Mouse (Mus musculus) neural tube, embryonic 13.5 days (tissue): ENCODE measurements around the gene Sac3d1. TPM values are rescaled to one million over a fixed set of nuclear protein-coding genes. Genes with fewer than 3 reads are reported as not detected.

ENCODE experiments used
- ATAC-seq: fragments of 200-750 bp; cut with Nextera tagmentation; 2 replicates; pipeline ENCODE4 v1.8.0; 2017; ENCODE audit warnings: low read depth, mild to moderate bottlenecking, moderate TSS enrichment, moderate library complexity
- H3K27ac ChIP-seq: fragments of 300-500 bp; sonication (generic); replicated peaks from 2 replicates; pipeline ENCODE4 v1.5.1; 2015; ENCODE audit warnings: moderate library complexity, mild to moderate bottlenecking, inconsistent platforms
- H3K27me3 ChIP-seq: fragments of 300-500 bp; sonication (generic); 2 replicates; pipeline ENCODE4 v1.6.1; 2015; ENCODE audit warnings: mild to moderate bottlenecking, inconsistent platforms
- H3K36me3 ChIP-seq: fragments of 300-500 bp; sonication (generic); 2 replicates; pipeline ENCODE4 v1.6.1; 2015; ENCODE audit warnings: mild to moderate bottlenecking, inconsistent platforms
- H3K4me1 ChIP-seq: fragments of 300-500 bp; sonication (generic); replicated peaks from 2 replicates; pipeline ENCODE4 v1.6.1; 2015; ENCODE audit warnings: inconsistent platforms
- H3K4me2 ChIP-seq: fragments of 300-500 bp; sonication (generic); 2 replicates; pipeline ENCODE4 v1.6.1; 2015; ENCODE audit warnings: inconsistent platforms, mild to moderate bottlenecking, moderate library complexity
- H3K4me3 ChIP-seq: fragments of 300-500 bp; sonication (generic); 2 replicates; pipeline ENCODE4 v1.5.1; 2015; ENCODE audit warnings: mild to moderate bottlenecking, inconsistent platforms
- H3K9ac ChIP-seq: fragments of 300-500 bp; sonication (generic); 2 replicates; pipeline ENCODE4 v1.6.1; 2015; ENCODE audit warnings: moderate library complexity, mild to moderate bottlenecking, inconsistent platforms
- H3K9me3 ChIP-seq: fragments of 300-500 bp; sonication (generic); 2 replicates; pipeline ENCODE4 v1.6.1; 2016; ENCODE audit warnings: inconsistent platforms
- WGBS: fragments of 180-500 bp; shearing (Covaris S2); methylation state at CpG from one replicate; pipeline ENCODE4 v1.1.7; 2015; 5-methylcytosine and 5-hydroxymethylcytosine counted together
- polyA plus RNA-seq: library from polyadenylated mRNA; unstranded; fragments of >200 nt; fragmentation: Nextera tagmentation; extraction: Ambion mirVana; gene quantifications from 2 replicates; pipeline ENCODE4 v1.2.1, GENCODE M21; 2015

The Sac3d1 gene
- polyA plus RNA-seq, 1 experiment from 2014 or later, result 46.9 TPM

DNA sequence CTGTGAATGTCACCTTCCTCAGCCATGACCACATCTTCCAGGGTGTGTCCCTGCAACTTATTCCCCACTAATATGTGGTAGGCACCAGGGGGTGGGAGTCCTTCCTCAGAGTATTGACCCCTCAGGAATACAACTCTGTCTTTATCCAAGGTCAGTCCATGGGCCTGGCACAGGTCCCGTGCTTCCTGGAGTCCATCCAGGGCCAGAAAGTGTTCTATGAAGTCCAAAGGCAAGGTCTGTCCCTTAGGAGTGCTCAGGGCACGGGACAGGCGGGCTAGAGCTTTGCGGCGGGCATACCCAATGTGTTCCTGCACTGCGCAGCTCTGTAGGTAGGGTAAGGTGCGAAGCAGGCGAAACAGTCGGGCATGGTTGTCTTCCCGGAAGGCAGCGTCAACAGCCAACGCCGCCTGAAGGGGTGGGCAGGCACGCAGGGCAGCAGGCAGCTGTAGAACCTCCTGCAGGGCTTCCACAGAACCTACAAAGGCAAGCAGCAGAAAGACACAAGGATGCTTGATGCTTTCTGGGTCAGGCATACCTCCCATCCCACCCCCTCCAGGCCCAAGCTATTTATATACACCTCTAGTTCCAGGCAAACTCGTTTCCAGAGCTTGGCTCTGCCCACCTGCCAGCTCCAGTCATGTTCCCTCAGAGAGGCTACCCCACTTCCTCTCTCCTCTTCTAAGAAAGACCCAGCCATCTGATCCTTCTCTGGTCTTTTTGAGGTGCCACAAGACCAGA lies 2.2 kb downstream of the Sac3d1 start:
- ATAC-seq, result no peak
- Histone ChIP-seq H3K27me3 (no peaks in the 10 kb centered on the region), H3K4me3 (peak overlapping the region; percentile 84), H3K4me2 (peak overlapping the region; percentile 85), H3K9me3 (no peaks in the 10 kb centered on the region), H3K27ac (no peak overlapping the region), H3K9ac (peak overlapping the region; percentile 90), H3K36me3 (peaks cover 47% of the 10 kb centered on the region), H3K4me1 (peaks cover 28% of the 10 kb centered on the region)
- WGBS, result 94% methylated on average over 15 of the region's 15 CpGs

DNA sequence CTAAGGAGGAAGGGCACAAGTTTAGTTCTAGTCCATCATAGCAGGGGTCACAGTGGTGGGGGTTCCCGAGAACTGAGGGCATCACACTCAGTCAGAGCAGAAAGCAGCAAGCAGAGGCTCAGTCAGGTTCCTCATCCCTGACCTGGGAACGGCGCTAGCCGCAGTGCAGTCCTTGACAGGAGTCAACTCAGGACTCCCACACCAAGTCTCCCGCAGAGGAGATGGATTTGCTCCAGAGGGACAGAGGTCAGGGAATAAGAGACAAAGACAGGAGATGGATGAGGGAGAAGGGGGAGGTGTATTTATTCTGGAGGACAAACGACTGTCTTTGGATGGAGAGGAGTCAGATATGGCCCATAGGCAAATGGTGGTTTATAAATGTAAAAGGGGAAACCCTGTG lies 5.3 kb downstream of the Sac3d1 start:
- H3K4me1 ChIP-seq, result peaks cover 17% of the 10 kb centered on the region
- no peak overlapping the region for H3K27ac ChIP-seq
- H3K9ac ChIP-seq, result no peak overlapping the region
- H3K36me3 ChIP-seq, result peaks cover 39% of the 10 kb centered on the region
- H3K4me2 ChIP-seq, result no peak overlapping the region
- H3K27me3 ChIP-seq, result no peaks in the 10 kb centered on the region
- no peak for ATAC-seq
- 65% methylated on average over 6 of the region's 6 CpGs for WGBS
- H3K9me3 ChIP-seq, result no peaks in the 10 kb centered on the region
- no peak overlapping the region for H3K4me3 ChIP-seq

DNA sequence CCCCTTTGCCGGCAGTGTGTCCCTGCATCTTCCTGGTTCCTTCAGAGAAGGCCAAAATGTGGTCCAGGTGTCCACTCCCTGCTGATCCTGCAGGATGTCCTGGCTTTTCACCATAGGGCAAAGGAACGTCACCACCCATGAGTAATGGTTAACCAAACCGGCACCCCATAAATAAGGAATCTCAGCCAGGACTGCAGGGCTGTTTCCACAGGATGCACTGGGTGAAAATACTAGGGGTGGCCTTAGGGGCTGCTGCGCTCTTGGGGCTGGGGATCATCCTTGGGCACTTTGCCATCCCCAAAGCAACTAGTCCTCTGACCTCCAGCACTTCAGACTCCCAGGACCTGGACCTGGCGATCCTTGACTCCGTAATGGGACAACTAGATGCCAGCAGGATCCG lies 12.9 kb downstream of the Sac3d1 start, which contains the start of gene Naaladl1:
TSS of gene Naaladl1 (plus strand) at position 197 of the 400 bp plus-strand sequence.
- H3K4me2 ChIP-seq, result no peak within 1 kb of the TSS
- no peaks in the 10 kb centered on the region for H3K9me3 ChIP-seq
- H3K4me3 ChIP-seq, result no peak within 1 kb of the TSS
- H3K36me3 ChIP-seq, result no peaks in the 10 kb centered on the region
- no peak for ATAC-seq
- H3K4me1 ChIP-seq, result no peaks in the 10 kb centered on the region
- 90% methylated on average over 7 of the region's 7 CpGs for WGBS
- no peaks in the 10 kb centered on the region for H3K27me3 ChIP-seq
- H3K27ac ChIP-seq, result no peak within 1 kb of the TSS
- 0 out of 2 replicates have a peak within 1 kb of the TSS, but pooled peaks have one; percentile 8 for H3K9ac ChIP-seq

DNA sequence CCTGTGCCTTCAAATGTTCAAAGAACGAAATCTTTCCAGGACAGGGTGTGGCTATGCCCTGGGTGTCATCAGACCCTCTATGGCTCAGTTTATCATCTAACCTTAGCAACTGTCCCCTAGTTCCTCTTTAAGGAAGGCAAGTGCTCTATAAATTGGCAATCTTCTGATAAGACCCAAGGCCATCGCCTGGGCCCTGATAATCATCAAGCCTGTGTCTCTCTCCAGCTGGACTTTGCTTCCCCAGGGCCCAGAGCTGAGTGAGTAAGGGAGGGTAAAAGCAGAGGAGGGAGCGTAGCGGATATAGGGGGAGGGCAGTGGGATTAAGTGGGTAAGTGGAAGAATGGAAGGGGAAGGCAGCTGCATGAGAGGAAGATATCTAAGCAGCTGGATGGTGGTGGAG lies 14.0 kb downstream of the Sac3d1 start:
- no peaks in the 10 kb centered on the region for H3K4me1 ChIP-seq
- no peak for ATAC-seq
- H3K27me3 ChIP-seq, result no peaks in the 10 kb centered on the region
- WGBS, result 94% methylated on average over 4 of the region's 4 CpGs
- H3K4me2 ChIP-seq, result no peak overlapping the region
- H3K27ac ChIP-seq, result no peak overlapping the region
- H3K9ac ChIP-seq, result 0 out of 2 replicates have a peak overlapping the region, but pooled peaks have one; percentile 8
- no peaks in the 10 kb centered on the region for H3K9me3 ChIP-seq
- no peak overlapping the region for H3K4me3 ChIP-seq
- no peaks in the 10 kb centered on the region for H3K36me3 ChIP-seq

DNA sequence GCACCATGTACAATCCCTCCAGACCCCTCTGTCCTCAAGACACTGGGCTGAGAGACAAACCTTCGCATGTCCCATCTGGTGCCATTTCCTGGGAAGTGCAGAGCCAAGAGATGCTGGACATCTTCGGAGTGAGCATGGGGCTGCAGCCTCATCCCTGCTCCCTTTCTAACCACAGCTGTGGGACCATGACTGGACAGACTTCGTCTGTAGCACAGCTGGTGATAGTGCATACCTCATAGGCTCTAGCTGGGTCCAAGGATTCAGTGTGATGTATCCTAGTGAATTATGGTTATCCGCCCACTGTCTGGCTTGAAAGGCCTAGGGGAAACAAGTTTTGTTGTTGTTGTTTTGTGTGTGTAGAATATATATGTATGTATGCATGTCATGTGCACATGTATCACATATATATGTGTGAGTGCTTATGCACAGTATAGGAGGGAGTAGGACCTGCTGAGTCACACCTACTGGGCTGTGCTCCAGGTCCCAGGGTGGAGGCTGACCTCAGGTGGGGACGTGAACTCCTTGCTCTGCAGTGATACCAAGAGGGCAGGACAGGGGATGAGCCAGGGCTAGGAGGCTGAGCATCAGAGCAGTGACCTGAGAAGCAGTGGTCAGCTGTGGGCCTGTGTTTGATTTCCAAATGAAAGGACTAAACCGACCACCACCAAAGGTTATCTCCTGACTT lies 16.1 kb downstream of the Sac3d1 start:
- no peak overlapping the region for H3K4me3 ChIP-seq
- no peak for ATAC-seq
- H3K27me3 ChIP-seq, result no peaks in the 10 kb centered on the region
- H3K4me2 ChIP-seq, result no peak overlapping the region
- H3K36me3 ChIP-seq, result no peaks in the 10 kb centered on the region
- H3K9ac ChIP-seq, result no peak overlapping the region
- no peak overlapping the region for H3K27ac ChIP-seq
- whole genome bisulfite sequencing, result 81% methylated on average over 6 of the region's 6 CpGs
- H3K9me3 ChIP-seq, result no peaks in the 10 kb centered on the region
- H3K4me1 ChIP-seq, result no peaks in the 10 kb centered on the region

DNA sequence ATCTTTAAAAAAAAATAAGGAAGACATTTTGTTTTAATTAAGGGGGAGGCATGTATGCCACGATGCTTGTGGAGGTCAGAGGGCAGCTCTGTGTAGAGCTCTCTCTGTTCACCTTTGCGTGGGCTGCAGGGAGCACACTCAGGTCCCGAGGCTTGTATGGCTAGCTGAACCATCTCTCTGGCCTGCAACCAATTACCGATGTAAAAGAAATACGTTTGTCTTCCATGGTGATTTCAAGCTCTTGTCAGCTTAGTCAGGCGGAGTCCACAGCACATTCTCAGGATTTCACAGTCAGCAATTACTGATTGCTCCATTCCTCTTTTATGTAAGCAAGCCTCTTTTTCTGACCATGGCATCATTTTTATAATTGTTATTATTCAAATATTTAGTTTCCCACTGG lies 17.3 kb downstream of the Sac3d1 start:
- WGBS, result 45% methylated on average over 6 of the region's 6 CpGs

DNA sequence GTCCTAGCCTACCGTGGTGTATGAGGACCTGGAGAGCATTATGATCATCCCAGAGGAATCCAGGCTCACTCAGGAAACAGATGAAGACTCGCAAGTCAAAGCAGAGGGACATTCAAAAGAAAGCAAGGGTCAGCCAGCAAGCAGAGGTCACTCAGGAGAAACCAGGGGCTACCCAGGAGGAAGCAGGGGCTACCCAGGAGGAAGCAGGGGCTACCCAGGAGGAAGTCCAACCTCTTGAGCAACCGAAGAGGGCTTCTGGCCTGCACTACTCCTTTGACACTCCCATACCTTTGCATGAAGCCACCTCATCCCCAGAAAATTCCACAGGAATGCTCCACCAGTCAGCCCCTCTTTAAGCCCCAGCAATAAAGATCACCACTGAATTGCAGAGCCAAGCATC lies 20.6 kb downstream of the Sac3d1 start:
- no peaks in the 10 kb centered on the region for H3K4me1 ChIP-seq
- 89% methylated on average over 3 of the region's 3 CpGs for WGBS
- H3K27me3 ChIP-seq, result no peaks in the 10 kb centered on the region
- ATAC-seq, result no peak
- no peaks in the 10 kb centered on the region for H3K9me3 ChIP-seq
- H3K4me3 ChIP-seq, result no peak overlapping the region
- no peak overlapping the region for H3K4me2 ChIP-seq
- H3K27ac ChIP-seq, result no peak overlapping the region
- H3K9ac ChIP-seq, result no peak overlapping the region
- H3K36me3 ChIP-seq, result no peaks in the 10 kb centered on the region

More for the DNA sequence above, 17.3 kb downstream of the Sac3d1 start:
- no peak for ATAC-seq
- H3K9ac ChIP-seq, result no peak overlapping the region
- H3K36me3 ChIP-seq, result no peaks in the 10 kb centered on the region
- H3K9me3 ChIP-seq, result no peaks in the 10 kb centered on the region
- no peaks in the 10 kb centered on the region for H3K4me1 ChIP-seq
- no peaks in the 10 kb centered on the region for H3K27me3 ChIP-seq
- H3K27ac ChIP-seq, result no peak overlapping the region
- no peak overlapping the region for H3K4me3 ChIP-seq
- no peak overlapping the region for H3K4me2 ChIP-seq

GRCm38 (mm10) chr19:6094119-6094518 lies 24.3 kb downstream of the Sac3d1 start, which contains the start of gene AC131692.1:
AC131692.1 (plus strand) TSS chr19:6094419.
- no peaks in the 10 kb centered on the region for H3K4me1 ChIP-seq
- H3K9me3 ChIP-seq, result no peaks in the 10 kb centered on the region
- H3K4me2 ChIP-seq, result no peak within 1 kb of the TSS
- H3K27ac ChIP-seq, result no peak within 1 kb of the TSS
- H3K27me3 ChIP-seq, result no peaks in the 10 kb centered on the region
- no peak within 1 kb of the TSS for H3K4me3 ChIP-seq
- ATAC-seq, result no peak
- H3K9ac ChIP-seq, result no peak within 1 kb of the TSS
- WGBS, result 89% methylated on average over 7 of the region's 7 CpGs
- H3K36me3 ChIP-seq, result peaks cover 14% of the 10 kb centered on the region; the same call in 1 of the 2 replicates

GRCm38 (mm10) chr19:6088841-6089240 lies 29.6 kb downstream of the Sac3d1 start:
- Histone ChIP-seq H3K4me2 (no peak overlapping the region), H3K36me3 (peaks cover 14% of the 10 kb centered on the region; the same call in 1 of the 2 replicates), H3K27ac (no peak overlapping the region), H3K4me1 (peaks cover 18% of the 10 kb centered on the region), H3K9me3 (no peaks in the 10 kb centered on the region), H3K9ac (no peak overlapping the region), H3K27me3 (no peaks in the 10 kb centered on the region), H3K4me3 (no peak overlapping the region)
- 90% methylated on average over 13 of the region's 13 CpGs for WGBS
- no peak for ATAC-seq

GRCm38 (mm10) chr19:6085417-6085879 lies 33.0 kb downstream of the Sac3d1 start:
- peak overlapping the region; percentile 60 for H3K9ac ChIP-seq
- WGBS, result 0% methylated on average over 17 of the region's 17 CpGs

DNA sequence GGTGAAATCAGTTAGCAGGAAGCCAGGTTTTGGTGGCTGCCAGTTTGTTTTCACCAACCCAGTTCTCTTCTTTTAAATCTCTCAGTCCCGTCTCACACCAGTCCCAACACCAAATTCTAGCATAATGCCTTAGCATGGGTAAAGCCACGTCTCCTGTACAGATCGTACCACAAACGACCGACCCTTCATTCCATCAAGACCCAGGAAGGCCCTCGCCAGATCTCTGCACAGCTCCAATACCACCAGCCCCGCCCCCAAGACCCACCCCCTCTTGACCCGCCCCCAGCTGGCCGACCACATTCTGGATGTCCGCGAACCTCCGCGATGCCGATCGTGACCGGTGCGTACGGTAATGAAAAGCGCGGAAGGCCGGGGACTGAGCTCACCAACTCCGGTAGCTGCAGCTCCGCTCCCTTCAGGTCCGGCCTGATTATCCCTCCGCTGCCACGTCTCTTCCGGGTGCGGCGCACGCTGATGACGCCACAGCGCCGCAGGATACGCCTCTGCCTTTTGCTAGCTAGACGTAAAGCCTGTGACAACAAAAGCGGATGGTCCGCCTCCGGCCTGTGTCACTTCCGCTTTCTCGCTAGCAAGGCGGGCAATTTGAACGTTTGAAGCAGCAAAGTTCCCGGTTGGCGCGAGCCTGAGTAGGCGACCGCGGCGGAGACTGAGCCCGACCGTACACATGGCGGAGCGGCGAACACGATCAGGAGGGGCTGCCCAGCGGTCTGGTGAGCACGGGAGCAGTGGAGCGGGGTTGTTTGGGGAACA lies 33.8 kb downstream of the Sac3d1 start, which contains the start of the genes Zfpl1 and Cdca5:
TSS of gene Zfpl1 (minus strand) at position 479 of the 771 bp plus-strand sequence.
TSS of gene Cdca5 (plus strand) at position 506 of the 771 bp plus-strand sequence.
- peaks cover 33% of the 10 kb centered on the region for H3K36me3 ChIP-seq
- peak within 1 kb of the TSS; percentile 70 for H3K4me3 ChIP-seq
- H3K27ac ChIP-seq, result peak within 1 kb of the TSS; percentile 67
- H3K9me3 ChIP-seq, result no peaks in the 10 kb centered on the region
- H3K9ac ChIP-seq, result peak within 1 kb of the TSS; percentile 85
- ATAC-seq, result peak; percentile 92
- under 1% methylated on average over 58 of the region's 58 CpGs for WGBS
- peaks cover 27% of the 10 kb centered on the region for H3K4me1 ChIP-seq
- H3K27me3 ChIP-seq, result no peaks in the 10 kb centered on the region
- H3K4me2 ChIP-seq, result peak within 1 kb of the TSS; percentile 95

More at GRCm38 (mm10) chr19:6085417-6085879, 33.0 kb downstream of the Sac3d1 start:
- Histone ChIP-seq H3K27ac (no peak overlapping the region), H3K9me3 (no peaks in the 10 kb centered on the region), H3K4me3 (peak overlapping the region; percentile 70), H3K4me2 (peak overlapping the region; percentile 95), H3K4me1 (peaks cover 27% of the 10 kb centered on the region), H3K27me3 (no peaks in the 10 kb centered on the region), H3K36me3 (peaks cover 33% of the 10 kb centered on the region)
- peak; percentile 76 for ATAC-seq
